Mouse (Mus musculus) testis, adult 2 months (tissue): Measurements from ENCODE around the gene Spsb4.

ENCODE experiments used
- CTCF ChIP-seq: fragments of 200-500 bp; IDR thresholded peaks from 2 replicates; pipeline ENCODE4 v1.5.1; 2012; ENCODE audit warnings: low read depth, mild to moderate bottlenecking, inconsistent platforms, low read length, moderate library complexity; ENCODE audit not compliant: control insufficient read depth, insufficient read depth, insufficient replicate concordance
- POLR2A ChIP-seq: fragments of 200-500 bp; IDR thresholded peaks from 2 replicates; pipeline ENCODE4 v1.6.1; 2012; ENCODE audit warnings: low read depth, mild to moderate bottlenecking, inconsistent platforms, low read length, moderate library complexity; ENCODE audit not compliant: control insufficient read depth

DNA sequence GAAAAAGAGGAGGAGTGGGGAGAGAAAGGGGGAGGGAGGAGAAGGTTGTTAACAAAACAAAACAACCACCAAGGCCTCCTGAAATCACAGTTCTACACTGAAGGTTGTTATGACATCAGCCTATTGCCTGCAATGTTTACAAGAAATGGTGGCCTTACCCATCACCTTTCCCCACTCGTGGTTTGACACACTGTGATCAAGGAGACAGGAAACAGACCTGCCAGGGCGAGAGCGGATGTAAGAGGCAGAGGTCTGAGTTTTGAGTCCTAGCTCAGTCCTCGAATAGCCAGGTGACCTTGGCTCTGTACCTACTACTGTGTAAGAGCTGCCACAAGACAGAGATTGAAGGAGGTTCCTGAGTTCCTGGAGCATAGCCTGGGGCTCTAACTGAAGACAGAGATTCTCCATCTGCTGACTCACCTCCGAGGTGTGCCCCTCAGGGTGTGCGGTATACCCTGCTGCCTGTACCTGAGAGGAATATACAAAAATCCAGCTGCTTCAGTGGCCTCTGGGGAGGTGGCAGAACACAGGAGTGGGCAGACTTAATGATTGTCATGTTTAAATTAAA lies 61.3 kb downstream of the Spsb4 start:
- TF ChIP-seq POLR2A (no peak), CTCF (no peak)
